Mouse (Mus musculus) heart, embryonic 14.5 days (tissue): Measurements from ENCODE around the gene Fam102a. TPM values are rescaled to one million over a fixed set of nuclear protein-coding genes. Genes with fewer than 3 reads are reported as not detected.
A peak's percentile ranks its signal among the peaks of the same experiment; 100 is the strongest.

ENCODE experiments used
- ATAC-seq: fragments of 200-750 bp; cut with Nextera tagmentation; 2 replicates; pipeline ENCODE4 v1.8.0; 2017; ENCODE audit warnings: low read depth, moderate TSS enrichment; ENCODE audit not compliant: insufficient number of reproducible peaks, insufficient read depth, low FRiP score
- H3K27ac ChIP-seq, 2 experiments: fragments of 200-500 bp in 1 of 2; fragments of 300-500 bp in 1 of 2; sonication (generic) in 1 of 2; replicated peaks in 1 of 2; 2 replicates each; pipeline ENCODE4 v1.5.1; 2012 to 2014; ENCODE audit warnings: low read depth in 2 of 2, low read length in 2 of 2, control low read depth in 1 of 2, mild to moderate bottlenecking in 1 of 2, mixed read lengths in 1 of 2; ENCODE audit not compliant: control insufficient read depth in 1 of 2, insufficient read depth in 1 of 2
- H3K27me3 ChIP-seq: fragments of 300-500 bp; sonication (generic); 2 replicates; pipeline ENCODE4 v1.6.1; 2014; ENCODE audit warnings: mild to moderate bottlenecking, low read length, control low read depth; ENCODE audit not compliant: control insufficient read depth, insufficient read depth
- H3K36me3 ChIP-seq: fragments of 300-500 bp; sonication (generic); 2 replicates; pipeline ENCODE4 v1.6.1; 2014; ENCODE audit warnings: mild to moderate bottlenecking, control low read depth, low read length, mixed read lengths; ENCODE audit not compliant: control insufficient read depth, insufficient read depth
- H3K4me1 ChIP-seq, 2 experiments: fragments of 200-500 bp in 1 of 2; fragments of 300-500 bp in 1 of 2; sonication (generic) in 1 of 2; 2 replicates each; pipeline ENCODE4 v1.6.1; 2012 to 2014; ENCODE audit warnings: low read length in 2 of 2, control low read depth in 1 of 2, mixed read lengths in 1 of 2; ENCODE audit not compliant: control insufficient read depth in 2 of 2, insufficient read depth in 2 of 2
- H3K4me2 ChIP-seq: fragments of 300-500 bp; sonication (generic); 2 replicates; pipeline ENCODE4 v1.6.1; 2014; ENCODE audit warnings: mild to moderate bottlenecking, low read length
- H3K4me3 ChIP-seq, 2 experiments: fragments of 200-500 bp in 1 of 2; fragments of 300-500 bp in 1 of 2; sonication (generic) in 1 of 2; 2 replicates each; pipeline ENCODE4 v1.5.1; 2012 to 2014; ENCODE audit warnings: low read length in 2 of 2, mild to moderate bottlenecking in 2 of 2, control low read depth in 1 of 2, low read depth in 1 of 2, moderate library complexity in 1 of 2; ENCODE audit not compliant: control insufficient read depth in 1 of 2, insufficient read depth in 1 of 2
- H3K9ac ChIP-seq: fragments of 300-500 bp; sonication (generic); 2 replicates; pipeline ENCODE4 v1.6.1; 2014; ENCODE audit warnings: mild to moderate bottlenecking, low read length
- H3K9me3 ChIP-seq: fragments of 300-500 bp; sonication (generic); 2 replicates; pipeline ENCODE4 v1.6.1; 2016; ENCODE audit warnings: low read length, control low read depth; ENCODE audit not compliant: control insufficient read depth
- WGBS: fragments of 180-500 bp; shearing (Covaris S2); extraction: QIAGEN DNeasy Blood & Tissue Kit; methylation state at CpG from one replicate; pipeline ENCODE4 v1.1.7; 2014; 5-methylcytosine and 5-hydroxymethylcytosine counted together
- polyA plus RNA-seq: library from polyadenylated mRNA; unstranded; fragments of >200 nt; fragmentation: Nextera tagmentation; extraction: Ambion mirVana; gene quantifications from 2 replicates; pipeline ENCODE4 v1.2.1, GENCODE M21; 2014

The Fam102a gene
- polyA plus RNA-seq, 1 experiment from 2014 or later, result 6.3 TPM

- Histone ChIP-seq H3K9ac (no peak overlapping the region), H3K27me3 (no peaks in the 10 kb centered on the region), H3K36me3 (no peaks in the 10 kb centered on the region), H3K4me3 (no peak overlapping the region), H3K4me1 (peaks cover 14 to 15% of the 10 kb centered on the region in 2 experiments), H3K4me2 (no peak overlapping the region), H3K27ac (no peak overlapping the region), H3K9me3 (no peaks in the 10 kb centered on the region)
- ATAC-seq, result no peak
- 77% methylated on average over 7 of the region's 7 CpGs for WGBS
Measured at GRCm38 (mm10) chr2:32512592-32512991, 22.5 kb upstream of the Fam102a start.

- 27% methylated on average over 6 of the region's 6 CpGs for WGBS
- ATAC-seq, result peak; percentile 49; the same call in 1 of the 2 replicates
- no peak overlapping the region for H3K4me3 ChIP-seq
- H3K9me3 ChIP-seq, result no peaks in the 10 kb centered on the region
- no peak overlapping the region for H3K9ac ChIP-seq
- no peaks in the 10 kb centered on the region for H3K36me3 ChIP-seq
- H3K4me1 ChIP-seq, result peaks cover 8% of the 10 kb centered on the region in 2 experiments
- no peak overlapping the region for H3K27ac ChIP-seq
- no peak overlapping the region for H3K4me2 ChIP-seq
- H3K27me3 ChIP-seq, result no peaks in the 10 kb centered on the region
Measured at GRCm38 (mm10) chr2:32514335-32514734, 20.8 kb upstream of the Fam102a start.

- ATAC-seq, result no peak
- H3K9ac ChIP-seq, result no peak overlapping the region
- no peaks in the 10 kb centered on the region for H3K9me3 ChIP-seq
- H3K27ac ChIP-seq, result no peak overlapping the region
- H3K36me3 ChIP-seq, result no peaks in the 10 kb centered on the region
- H3K27me3 ChIP-seq, result no peaks in the 10 kb centered on the region
- H3K4me2 ChIP-seq, result no peak overlapping the region
- WGBS, result 37% methylated on average over 4 of the region's 4 CpGs
- peaks cover 5 to 6% of the 10 kb centered on the region in 2 experiments; a peak in 3 of 4 replicates for H3K4me1 ChIP-seq
- no peak overlapping the region for H3K4me3 ChIP-seq
Measured at GRCm38 (mm10) chr2:32517233-32517867, 17.8 kb upstream of the Fam102a start.

GRCm38 (mm10) chr2:32520034-32520990 lies 14.8 kb upstream of the Fam102a start:
- Histone ChIP-seq H3K9me3 (no peaks in the 10 kb centered on the region), H3K27ac (no peak overlapping the region), H3K27me3 (no peaks in the 10 kb centered on the region), H3K4me1 (no peaks in the 10 kb centered on the region), H3K4me3 (no peak overlapping the region), H3K36me3 (no peaks in the 10 kb centered on the region), H3K4me2 (no peak overlapping the region), H3K9ac (no peak overlapping the region)
- 60% methylated on average over 7 of the region's 8 CpGs for WGBS
- no peak for ATAC-seq

- Histone ChIP-seq H3K9ac (no peak overlapping the region), H3K4me3 (no peak overlapping the region), H3K36me3 (no peaks in the 10 kb centered on the region), H3K27me3 (no peaks in the 10 kb centered on the region), H3K4me1 (no peaks in the 10 kb centered on the region), H3K9me3 (no peaks in the 10 kb centered on the region), H3K27ac (no peak overlapping the region), H3K4me2 (no peak overlapping the region)
- WGBS, result 89% methylated on average over 13 of the region's 13 CpGs
- no peak for ATAC-seq
Measured at GRCm38 (mm10) chr2:32524536-32525031, 10.5 kb upstream of the Fam102a start.

GRCm38 (mm10) chr2:32525816-32526215 lies 9.3 kb upstream of the Fam102a start:
- no peak overlapping the region for H3K27ac ChIP-seq
- no peaks in the 10 kb centered on the region for H3K27me3 ChIP-seq
- no peak overlapping the region for H3K4me3 ChIP-seq
- no peak for ATAC-seq
- no peaks in the 10 kb centered on the region for H3K36me3 ChIP-seq
- H3K9me3 ChIP-seq, result no peaks in the 10 kb centered on the region
- H3K9ac ChIP-seq, result no peak overlapping the region
- no peak overlapping the region for H3K4me2 ChIP-seq
- WGBS, result 88% methylated on average over 12 of the region's 12 CpGs
- no peaks in the 10 kb centered on the region for H3K4me1 ChIP-seq

GRCm38 (mm10) chr2:32527468-32527966 lies 7.6 kb upstream of the Fam102a start:
- Histone ChIP-seq H3K27me3 (no peaks in the 10 kb centered on the region), H3K36me3 (no peaks in the 10 kb centered on the region), H3K9ac (no peak overlapping the region), H3K9me3 (no peaks in the 10 kb centered on the region), H3K4me1 (no peaks in the 10 kb centered on the region), H3K4me3 (no peak overlapping the region), H3K4me2 (no peak overlapping the region), H3K27ac (no peak overlapping the region)
- 78% methylated on average over 14 of the region's 14 CpGs for WGBS
- ATAC-seq, result no peak
